Mouse (Mus musculus) neutrophil, adult 5-6 weeks (primary cell): ENCODE data around the gene Cd9. TPM values are rescaled to one million over a fixed set of nuclear protein-coding genes. Genes with fewer than 3 reads are reported as not detected.
A peak's percentile ranks its signal among the peaks of the same experiment; 100 is the strongest.

Experiments
- ATAC-seq: fragments of 151-379, 151-347 bp; 2 replicates; pipeline ENCODE4 v1.8.0; 2017; ENCODE audit warnings: mild to moderate bottlenecking, moderate TSS enrichment; ENCODE audit not compliant: insufficient number of reproducible peaks, poor library complexity, low FRiP score, severe bottlenecking; ENCODE audit errors: extremely low read depth
- total RNA-seq: library from RNA; stranded (forward); fragments of 200-1000 nt; gene quantifications from 2 replicates; pipeline ENCODE4 v1.2.3, GENCODE M21; 2017

Cd9 gene
- total RNA-seq, 1 experiment from 2014 or later: 199 TPM

DNA sequence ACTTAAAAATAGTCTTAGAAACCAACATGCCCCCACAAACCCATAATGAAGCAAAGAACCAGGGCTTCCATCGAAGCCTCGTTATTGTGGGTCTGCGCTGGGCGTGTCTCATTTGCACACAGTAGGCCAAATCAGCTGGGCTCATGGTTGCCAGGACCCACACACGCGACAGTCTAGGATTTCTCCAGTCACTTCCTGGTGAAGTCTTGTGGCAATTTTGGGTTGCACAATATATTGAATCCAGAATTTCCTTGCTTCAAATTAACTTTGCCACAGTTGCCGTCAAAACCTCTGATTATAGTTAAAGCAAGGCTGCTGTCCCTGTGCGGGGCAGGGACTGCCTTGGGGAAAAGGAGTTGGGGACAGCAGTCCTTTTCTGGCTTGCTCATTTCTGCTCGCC, 39.9 kb downstream of the Cd9 start:
- no peak for ATAC-seq

DNA sequence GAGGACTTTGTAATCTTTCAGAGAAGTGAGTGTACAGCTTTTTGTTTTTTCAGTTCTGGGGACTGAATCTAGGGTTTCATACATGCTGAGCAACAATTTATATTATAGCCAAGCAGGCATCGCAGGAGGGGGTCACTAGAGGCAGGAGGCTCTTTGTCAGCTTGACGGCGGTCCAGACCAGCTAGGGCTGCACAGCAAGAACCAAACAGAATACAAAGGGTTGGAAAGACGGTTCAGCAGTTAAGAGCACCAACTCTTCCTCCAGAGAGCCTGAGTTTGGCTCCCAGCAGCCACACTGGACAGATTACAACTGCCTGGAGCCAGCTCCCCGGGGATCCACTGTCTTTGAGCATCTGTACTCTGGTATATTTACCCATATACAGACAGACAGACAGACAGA, 40.3 kb downstream of the Cd9 start:
- no peak for ATAC-seq

- ATAC-seq: no peak
Measured at GRCm38 (mm10) chr6:125447660-125448059, 46.9 kb downstream of the Cd9 start.

DNA sequence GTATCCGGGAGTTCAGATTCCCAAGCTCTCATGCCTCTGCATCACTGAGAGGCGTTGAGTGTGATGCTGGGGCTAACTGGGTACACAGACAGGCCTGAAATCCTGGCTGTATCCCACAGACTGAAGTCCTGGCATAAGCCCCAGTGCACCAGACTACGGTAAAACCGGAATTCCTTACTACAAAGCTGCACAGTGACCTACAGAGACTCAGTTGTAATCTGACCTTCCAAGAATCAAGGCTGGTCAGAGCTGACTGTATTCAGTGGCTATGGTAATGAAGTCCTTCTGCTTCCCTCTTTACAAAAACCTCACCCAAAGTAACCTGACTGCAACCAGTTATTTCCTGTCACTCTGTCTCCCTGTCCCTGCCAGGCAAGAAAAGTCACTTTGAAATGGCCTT, 47.4 kb downstream of the Cd9 start:
- ATAC-seq: no peak

DNA sequence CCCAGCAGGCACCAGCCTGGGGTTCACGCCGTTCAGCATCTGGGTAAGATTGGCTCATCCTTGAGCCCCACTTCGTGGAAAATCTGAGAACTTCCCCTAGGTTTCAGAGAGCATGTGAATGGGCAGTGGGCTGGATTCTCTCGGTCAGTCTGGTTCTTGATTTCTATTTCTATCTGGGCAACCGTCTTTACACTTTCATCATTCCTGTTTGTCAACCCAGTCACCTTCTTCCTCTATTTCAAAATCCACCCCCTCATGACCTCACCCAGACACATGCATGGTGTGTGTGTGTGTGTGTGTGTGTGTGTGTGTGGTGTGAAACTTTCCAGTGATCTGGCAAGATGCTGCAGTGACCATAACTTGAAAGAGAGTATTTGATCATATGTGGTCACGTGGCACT, 49.2 kb downstream of the Cd9 start:
- ATAC-seq: peak; percentile 92

GRCm38 (mm10) chr6:125442591-125442990, 52.0 kb downstream of the Cd9 start:
- no peak for ATAC-seq

DNA sequence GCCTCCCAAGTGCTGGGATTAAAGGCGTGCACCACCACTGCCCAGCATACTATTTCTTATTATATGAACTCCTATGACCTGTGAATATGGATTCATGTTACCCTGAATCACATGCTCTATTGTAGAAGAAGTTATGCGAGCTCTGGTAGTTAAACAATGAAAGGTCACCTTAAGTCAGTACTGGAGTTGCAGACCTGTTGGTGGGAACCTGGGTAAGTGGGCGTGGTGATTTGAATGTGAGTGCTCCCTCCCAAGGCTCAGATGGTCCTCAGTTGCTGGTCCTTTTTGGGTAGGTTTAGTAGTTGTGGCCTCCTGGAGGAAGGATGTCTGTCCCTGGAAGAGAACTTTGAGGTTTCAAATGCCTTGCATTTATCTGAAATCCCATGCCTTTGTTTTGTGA, 57.8 kb downstream of the Cd9 start:
- ATAC-seq: no peak

GRCm38 (mm10) chr6:125434735-125435518, 59.7 kb downstream of the Cd9 start:
- ATAC-seq: no peak

DNA sequence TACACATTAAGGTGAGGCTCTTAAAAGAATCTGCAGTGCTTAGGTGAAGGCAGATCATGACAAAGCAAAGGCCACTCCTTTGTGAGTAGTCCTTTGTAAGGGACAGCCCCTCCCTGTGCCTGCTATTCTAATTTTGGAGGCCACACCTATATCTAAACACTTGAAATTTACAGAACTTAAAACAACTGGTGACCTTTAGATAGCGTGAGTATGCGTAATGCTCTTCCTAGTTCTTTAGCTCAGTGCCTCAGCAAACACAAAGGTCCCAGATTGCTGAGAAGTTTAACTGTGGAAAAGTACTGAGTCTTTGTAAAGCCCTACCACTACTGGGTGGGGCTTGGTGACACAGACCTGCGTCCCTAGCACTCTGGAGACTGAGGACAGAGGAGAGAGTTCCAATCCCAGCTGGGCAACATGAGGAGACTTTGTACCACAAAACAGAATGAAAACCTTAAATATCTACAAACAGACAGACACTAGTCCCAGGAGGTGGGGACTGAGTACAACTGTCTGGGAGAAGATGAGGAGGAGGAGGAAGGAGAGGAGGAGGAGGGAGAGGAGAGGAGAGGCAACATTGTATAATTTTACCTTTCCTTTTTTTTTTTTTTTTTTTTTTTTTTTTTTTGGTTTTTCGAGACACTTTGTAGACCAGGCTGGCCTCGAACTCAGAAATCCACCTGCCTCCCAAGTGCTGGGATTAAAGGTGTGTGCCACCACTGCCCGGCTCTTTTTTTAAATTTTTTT, 60.7 kb downstream of the Cd9 start:
- ATAC-seq: peak; percentile 47; the same call in 1 of the 2 replicates

DNA sequence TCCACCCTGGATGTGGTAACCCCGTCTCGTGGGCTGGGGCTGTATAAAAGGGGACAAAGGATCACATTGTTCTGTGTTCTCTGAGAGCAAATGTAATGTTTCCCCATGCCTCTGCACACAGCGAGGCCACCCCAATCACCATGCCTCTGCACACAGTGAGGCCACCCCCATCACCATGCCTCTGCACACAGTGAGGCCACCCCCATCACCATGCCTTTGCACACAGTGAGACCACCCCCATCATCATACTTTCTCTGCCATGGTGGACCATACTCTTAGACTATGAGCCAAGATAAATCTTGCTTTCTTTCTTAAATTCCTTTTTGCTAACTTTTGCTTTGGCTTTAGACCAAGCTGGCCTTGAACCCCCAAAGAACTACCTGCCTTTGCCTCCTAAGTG, 61.3 kb downstream of the Cd9 start:
- no peak for ATAC-seq

GRCm38 (mm10) chr6:125432522-125432921, 62.1 kb downstream of the Cd9 start:
- ATAC-seq: no peak

- no peak for ATAC-seq
Measured at GRCm38 (mm10) chr6:125430982-125431381, 63.6 kb downstream of the Cd9 start.

DNA sequence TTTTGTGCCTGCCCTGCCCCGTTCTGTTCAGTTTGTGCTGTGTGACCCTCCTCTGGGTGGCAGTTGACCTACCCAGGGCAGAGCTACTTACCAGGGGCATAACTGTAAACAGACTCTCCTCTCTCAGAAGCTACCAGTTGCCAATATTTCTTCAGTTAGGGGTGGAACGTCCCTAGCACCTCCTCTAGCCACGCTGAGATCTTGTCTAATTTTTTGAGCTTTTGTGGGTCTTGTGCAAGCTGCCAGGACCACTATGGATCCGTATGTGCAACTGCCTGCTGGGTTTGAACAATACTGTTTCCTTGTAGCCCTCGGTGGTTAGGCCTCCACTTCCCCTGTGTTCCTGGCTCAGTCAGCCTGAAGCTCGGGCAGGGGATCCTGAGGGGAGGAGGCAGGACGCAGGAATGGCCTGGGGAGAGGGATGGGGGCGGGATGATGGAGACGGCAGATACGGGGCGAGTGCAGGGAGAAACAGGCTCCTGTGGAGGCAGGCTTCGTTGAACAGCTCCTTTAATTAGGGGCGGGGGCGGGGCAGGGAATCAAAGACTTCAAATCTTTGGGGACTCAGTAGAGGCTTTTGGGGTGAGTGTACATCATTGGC, 64.1 kb downstream of the Cd9 start:
- ATAC-seq: no peak

DNA sequence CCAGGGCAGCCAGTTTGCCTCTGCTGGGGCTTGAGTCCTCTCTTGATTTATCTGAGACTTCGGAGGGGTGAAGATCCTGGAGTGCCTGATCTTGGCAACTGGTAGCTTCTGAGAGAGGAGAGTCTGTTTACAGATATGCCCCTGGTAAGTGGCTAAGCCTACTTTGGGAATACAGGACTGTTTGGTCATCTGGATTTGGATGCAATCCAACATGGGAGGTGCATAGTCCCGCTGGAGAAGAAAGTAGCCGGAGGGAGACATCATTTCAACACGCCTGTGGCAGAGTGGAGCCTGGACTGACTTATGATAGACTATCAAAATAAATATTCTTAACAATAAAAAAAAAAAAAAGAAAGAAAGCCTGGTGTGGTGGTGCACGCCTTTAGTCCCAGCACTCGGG, 64.8 kb downstream of the Cd9 start:
- no peak for ATAC-seq

DNA sequence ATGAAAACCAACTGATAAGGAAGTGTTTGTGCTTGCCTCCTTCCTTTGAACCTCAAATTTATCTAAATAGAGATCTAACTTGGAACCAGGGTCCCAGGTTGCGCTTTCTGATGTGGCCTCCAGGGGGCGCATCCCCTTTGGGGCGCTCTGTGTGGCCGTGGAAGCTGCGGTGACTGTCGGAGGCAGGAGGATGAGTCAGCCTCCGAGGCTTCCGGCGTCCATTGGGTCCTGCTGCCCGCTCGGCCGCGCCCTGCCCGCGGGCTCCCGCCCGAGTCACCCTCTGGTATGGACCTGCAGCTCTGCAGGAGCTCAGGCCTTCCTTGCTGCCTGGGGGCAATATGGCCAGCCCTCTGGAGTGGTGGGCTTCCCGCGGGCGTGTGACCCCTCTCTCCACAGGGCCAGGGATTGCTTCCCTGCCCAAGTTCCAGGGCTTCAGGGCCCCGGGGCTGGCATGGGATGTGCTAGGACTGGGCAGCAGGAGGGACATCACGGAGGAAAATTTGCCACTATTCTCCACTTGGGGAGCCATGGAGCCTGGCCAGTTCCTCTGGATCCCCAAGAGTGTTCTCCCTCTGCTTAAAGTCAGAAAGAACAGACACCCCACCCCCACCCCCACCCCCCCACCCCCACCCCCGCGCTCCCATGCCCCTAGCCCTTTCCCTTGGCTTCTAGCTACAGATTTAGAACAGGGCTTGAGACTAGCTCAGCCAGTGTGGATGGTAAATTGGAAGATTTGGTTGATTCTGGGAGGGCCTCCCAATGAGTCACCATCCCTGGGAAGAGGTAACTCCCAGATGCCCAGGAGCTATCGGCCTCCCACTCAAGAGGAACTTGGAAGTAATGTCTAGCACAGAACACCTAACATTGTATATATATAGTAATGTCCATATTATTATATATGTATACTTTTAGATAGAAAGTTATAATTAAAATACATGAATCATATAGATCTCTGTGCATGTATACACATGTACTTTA, 67.9 kb downstream of the Cd9 start:
- ATAC-seq: peak; percentile 92

- ATAC-seq: no peak
Measured at GRCm38 (mm10) chr6:125425205-125426090, 69.1 kb downstream of the Cd9 start.

DNA sequence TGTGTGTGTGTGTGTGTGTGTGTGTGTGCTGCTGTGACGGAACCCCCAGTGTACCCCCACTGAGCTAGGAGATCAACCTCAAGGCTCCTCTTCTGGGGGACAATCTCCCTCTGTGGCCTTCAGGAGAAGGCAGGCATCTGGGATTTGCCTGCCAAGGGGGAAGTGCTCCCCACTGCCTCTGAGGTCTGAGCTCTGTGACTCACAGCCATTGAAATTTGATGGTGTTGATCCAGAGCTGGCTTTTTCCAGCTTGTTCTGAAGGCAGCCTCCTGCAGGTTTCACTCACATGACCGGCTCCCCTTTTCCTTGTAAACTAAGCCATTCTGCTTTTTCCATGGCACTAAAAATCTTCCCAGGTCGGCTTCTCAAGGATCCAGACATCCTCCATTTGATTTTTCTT, 70.4 kb downstream of the Cd9 start:
- ATAC-seq: no peak

DNA sequence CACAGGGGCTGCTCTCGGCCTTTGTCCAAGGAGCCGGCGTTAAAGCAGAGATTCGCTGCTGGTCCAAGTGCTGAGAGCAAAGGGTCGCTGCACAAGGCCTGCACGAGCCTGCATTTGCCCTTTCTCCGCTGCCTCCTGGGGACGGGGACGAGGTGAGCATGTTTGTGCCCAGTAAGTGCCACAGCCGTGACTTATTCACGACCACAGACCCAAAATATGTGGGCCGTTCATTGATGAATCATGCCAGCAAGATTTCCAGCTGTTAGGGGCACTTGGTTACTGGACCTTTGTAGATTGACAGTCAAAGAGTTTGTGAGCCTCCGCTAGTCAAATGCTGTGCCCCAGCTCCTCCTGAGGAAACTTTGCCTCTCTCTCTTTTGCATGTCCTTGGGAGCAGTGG, 71.1 kb downstream of the Cd9 start:
- no peak for ATAC-seq
